Mouse (Mus musculus) mature B cell (primary cell): ENCODE results near the gene Fam228b.
"Not testable (repeated sequence)": the region's sequence is repeated elsewhere in the genome, so short reads cannot be mapped to it uniquely, and the experiment has no call there.

Experiments used
- in situ Hi-C: fragments of 300-500 bp; cut with MboI; formaldehyde crosslinking; loops from 2 replicates; pipeline ENCODE4 v1.14.3; 2019

Fam228b gene

DNA sequence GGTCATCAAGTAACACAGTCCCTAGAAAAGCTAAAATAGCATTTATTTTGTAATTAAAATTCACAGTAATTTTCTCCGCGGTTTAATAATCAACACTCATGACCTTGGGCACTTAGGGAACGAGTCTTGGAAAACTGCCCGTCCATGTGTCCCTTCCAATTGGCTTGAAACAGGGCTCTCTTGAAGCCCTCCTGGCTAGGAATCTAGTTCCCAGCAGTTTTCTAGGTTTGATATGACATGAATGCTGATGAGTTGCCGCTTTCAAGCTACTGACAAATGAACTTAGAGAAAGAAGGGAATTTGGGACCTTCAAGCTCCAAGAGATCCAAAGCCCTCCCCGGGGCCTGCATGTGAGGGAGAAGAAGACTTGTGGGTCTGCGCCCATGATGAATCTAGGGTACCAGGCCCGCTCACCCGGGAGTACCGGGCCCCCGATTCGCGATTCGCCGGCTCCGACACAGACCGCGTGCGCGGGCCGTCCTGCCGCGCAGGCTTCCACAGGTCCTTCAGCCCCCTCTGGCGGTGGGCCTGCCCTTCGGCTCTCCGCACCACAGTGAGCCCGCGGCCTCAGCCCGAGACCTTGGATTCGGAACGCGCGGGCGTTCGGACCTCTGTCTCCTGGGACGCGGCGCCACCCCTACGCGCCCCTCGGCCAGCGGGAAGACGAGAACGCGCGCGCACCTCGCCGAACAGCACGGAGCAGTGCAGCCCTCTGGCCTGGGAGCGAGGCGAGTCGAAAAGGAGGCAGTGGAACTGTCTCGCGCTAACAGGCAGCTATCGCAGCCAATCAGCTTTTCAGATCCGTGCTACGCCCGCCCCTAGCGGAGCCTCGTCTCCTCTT, at the start of gene Fam228b, which contains the start of gene Pfn4:
Gene Fam228b, minus strand, starts transcription at position 776 of the 841 bp plus-strand sequence.
Gene Pfn4, plus strand, starts transcription at position 531 of the 841 bp plus-strand sequence.
- in situ Hi-C loops, result no loop called here

- in situ Hi-C loops, result no loop called here
Measured at GRCm38 (mm10) chr12:4817361-4818101, 48.5 kb upstream of the Fam228b start, which contains the start of gene Sf3b6. Gene Sf3b6 (plus strand): TSS chr12:4817544.

DNA sequence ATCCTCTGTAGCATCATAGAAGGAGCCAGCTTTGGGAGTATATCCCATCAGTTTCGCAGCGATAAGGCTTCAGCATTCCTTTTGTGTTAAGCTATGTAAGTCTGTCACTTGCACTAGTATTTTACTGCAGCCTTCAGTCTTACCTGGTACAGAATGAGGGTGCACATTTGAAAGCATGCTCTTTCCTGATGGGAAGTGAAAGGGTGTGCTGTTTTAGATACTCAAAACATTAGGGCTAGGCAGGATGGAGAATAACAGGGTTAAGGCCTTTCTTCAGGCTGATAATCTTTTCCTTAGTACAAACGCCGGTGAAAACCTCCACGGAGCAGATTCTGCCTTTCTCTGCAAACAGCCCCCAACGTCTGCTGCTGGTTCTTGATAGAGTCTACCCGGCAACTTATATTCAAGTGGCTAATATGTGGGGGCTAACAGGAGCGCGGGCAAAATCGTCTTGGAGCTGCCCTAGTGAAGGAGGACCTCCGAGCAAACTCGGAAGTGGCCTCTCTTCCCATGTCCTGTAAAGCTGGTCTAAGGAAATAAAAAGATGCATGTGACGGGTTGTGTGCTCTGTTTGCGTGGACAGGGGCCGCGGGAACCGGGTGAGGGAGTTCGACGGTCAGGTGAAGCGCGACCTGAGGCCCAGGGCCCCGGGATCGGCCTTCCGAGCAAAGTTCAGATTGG, 47.8 kb upstream of the Fam228b start:
- in situ Hi-C loops, result no loop called here

GRCm38 (mm10) chr12:4813636-4814035, 44.6 kb upstream of the Fam228b start:
- in situ Hi-C loops, result no loop called here

GRCm38 (mm10) chr12:4811705-4812104, 42.6 kb upstream of the Fam228b start:
- in situ Hi-C loops, result no loop called here

DNA sequence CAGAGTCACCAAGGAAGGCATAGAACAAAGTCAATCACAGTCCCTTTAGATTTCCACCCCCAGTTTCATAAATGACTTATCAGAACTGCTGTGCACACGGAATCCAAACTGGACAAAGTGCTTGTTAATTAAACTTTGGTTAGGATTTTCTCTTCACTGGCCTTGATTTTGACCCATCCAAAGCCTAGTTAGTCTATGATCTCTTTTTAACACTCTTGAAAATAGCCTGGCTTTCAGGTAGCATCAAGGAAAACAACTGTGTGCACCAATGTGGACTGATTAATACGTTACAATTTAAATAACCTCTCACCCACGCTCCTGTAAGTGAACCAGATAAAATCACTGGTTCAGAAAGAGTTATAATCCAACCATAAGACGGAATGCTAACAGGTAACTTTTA, 42.0 kb upstream of the Fam228b start:
- in situ Hi-C loops, result no loop called here

- in situ Hi-C loops, result not testable (repeated sequence)
Measured at GRCm38 (mm10) chr12:4797471-4797870, 28.4 kb upstream of the Fam228b start.

GRCm38 (mm10) chr12:4793718-4794117, 24.7 kb upstream of the Fam228b start:
- in situ Hi-C loops, result no loop called here

DNA sequence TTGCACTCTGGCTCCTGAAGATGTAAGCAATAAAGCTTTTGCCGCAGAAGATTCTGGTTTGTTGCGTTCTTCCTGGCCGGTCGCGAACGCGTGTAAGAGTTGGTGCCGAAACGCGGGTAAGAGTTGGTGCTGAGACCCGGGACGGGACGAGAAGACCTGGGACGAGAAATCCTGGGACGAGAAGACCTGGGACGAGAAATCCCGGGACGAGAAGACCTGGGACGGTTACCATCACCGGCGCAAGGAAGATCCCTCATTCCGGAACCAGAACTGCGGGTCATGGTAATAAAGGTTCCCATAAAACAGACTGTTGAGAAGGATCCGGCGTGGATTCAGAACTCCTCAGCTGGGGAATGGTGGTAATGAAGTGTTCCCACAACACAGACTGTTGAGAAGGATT, 19.1 kb upstream of the Fam228b start:
- in situ Hi-C loops, result not testable (repeated sequence)

GRCm38 (mm10) chr12:4784466-4784865, 15.4 kb upstream of the Fam228b start:
- in situ Hi-C loops, result no loop called here

DNA sequence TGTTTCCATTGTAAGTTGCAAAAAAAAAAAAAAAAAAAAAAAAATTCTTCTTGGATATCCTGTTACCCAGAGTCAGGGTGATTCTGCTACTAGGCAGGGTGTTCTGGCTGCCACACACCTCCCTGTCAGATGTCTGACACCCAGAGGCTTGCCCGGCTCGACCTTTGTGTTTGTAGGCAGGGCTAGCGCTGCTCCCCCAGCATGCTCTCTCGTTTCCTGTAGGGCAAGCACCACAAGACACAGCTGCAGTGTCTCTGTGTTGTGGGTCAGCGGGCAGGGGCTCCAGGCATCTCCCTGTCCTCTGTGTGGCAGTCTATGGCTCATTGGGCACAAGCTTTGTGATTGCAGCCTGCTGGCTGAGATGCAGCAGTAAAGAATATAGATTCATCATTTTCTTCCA, 14.5 kb upstream of the Fam228b start:
- in situ Hi-C loops, result no loop called here

DNA sequence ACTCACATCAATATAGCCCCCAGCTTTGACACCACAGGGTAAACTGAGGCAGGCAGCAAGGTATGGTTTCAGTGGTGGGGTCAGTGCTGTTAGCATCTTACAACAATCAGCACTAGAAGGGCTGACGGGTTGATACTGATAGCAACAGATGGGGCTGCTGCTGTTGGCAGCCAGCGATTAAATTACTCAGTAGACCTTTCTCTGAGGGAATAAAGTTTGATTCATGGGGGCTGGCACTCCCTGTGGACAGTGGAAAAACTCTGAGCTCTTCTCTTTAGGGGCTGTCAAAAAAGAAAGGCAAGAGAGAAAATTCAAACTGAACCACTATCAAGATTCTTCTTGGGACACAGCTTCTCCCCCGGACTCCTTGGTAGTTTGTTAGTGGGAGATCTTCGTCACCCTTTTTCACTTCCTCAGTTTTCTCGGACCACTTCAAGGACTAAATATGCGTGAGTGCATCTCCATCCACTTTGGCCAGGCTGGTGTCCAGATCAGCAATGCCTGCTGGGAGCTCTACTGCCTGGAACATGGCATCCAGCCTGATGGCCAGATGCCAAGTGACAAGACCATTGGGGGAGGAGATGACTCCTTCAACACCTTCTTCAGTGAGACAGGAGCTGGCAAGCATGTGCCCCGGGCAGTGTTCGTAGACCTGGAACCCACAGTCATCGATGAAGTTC, 12.8 kb upstream of the Fam228b start:
- in situ Hi-C loops, result not testable (repeated sequence)

DNA sequence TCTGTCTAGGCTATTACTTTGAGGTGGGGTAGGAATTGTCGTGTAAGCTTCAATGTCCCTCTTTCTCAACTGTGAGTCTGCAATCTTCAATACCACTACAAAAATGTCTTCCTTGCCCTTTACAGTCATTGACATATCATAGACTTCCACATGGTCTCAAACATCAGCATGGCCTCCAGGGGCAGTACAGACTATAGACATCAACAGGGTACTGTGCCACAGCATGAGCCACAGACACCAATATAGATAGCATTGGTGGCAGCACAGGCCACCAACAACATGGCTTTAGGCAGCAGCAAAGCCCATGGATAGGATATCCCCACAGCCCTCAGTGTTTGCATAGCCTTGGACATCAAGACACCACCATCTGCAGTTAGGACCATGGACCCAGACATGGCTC, 12.2 kb upstream of the Fam228b start:
- in situ Hi-C loops, result no loop called here

GRCm38 (mm10) chr12:4780245-4780644, 11.2 kb upstream of the Fam228b start:
- in situ Hi-C loops, result no loop called here

- in situ Hi-C loops, result no loop called here
Measured at GRCm38 (mm10) chr12:4777734-4778133, 8.7 kb upstream of the Fam228b start.

DNA sequence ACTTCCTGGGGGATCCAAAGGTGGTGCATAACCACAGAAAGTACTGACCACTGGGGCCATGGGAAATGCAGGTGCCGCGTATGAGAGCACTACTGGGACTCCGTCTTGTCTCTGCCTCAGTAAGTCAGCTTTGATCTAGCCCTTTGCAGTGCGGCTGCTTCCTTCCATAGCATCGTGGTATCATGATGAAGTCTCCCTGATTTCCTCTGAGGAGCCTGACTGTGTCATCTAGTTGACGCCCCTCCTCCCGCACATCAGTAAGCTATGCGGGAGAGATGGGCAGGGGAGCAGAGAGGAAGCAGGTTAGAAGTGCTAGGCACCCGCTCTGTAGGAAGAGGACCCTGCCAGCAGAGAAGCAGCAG, 6.5 kb upstream of the Fam228b start:
- in situ Hi-C loops, result no loop called here

DNA sequence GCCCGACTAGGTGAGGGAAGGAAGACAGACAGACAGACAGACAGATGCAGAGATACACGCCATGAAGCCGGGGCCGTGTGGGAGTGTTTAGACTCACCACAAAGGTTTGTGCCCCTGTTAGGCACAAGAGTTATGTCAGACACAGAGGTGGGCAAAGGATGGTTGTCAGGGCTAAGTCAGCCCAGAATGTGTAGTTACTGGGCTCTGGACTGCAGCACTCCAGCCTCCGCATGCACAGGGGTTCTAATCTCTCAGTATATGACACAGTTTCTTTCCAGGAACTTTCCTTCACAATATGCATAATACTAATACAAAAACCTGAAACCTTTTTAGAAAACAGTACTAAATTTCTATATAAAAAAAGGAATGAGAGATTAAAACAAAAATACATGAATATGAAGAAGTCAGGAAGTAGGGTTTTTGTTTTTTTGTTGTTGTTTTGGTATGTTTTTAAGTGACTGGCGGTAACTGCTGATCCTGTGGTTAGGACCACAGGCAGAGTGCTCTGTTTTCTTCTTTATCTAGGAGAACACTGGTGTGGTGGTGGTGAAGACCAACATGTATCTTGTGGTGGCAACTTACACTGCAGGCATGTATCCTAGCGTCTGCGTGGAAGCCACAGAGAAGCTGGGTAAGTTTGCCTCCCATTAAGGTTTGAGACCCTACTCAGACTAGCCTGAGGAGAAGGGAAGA, 6.0 kb upstream of the Fam228b start:
- in situ Hi-C loops, result no loop called here

GRCm38 (mm10) chr12:4769333-4769723, 261 bp upstream of the Fam228b start:
- in situ Hi-C loops, result no loop called here

DNA sequence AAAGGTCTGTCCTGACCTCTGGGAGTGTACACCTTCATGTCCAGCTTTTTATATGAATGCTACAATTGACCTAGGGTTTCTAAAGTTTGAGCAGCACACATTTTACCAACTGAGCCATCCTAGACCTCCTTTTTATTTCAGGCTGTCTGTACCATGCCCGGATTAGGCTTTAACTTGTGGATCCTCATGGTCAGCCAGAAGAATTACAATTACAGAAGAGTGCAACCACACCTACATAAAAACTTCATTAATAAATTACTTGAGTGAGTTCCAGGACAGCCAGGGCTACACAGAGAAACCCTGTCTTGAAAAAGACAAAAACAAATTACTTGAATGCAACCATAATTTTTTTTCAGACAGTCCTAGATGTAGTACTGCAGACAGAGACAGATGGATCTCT, 12.0 kb downstream of the Fam228b start:
- in situ Hi-C loops, result no loop called here

DNA sequence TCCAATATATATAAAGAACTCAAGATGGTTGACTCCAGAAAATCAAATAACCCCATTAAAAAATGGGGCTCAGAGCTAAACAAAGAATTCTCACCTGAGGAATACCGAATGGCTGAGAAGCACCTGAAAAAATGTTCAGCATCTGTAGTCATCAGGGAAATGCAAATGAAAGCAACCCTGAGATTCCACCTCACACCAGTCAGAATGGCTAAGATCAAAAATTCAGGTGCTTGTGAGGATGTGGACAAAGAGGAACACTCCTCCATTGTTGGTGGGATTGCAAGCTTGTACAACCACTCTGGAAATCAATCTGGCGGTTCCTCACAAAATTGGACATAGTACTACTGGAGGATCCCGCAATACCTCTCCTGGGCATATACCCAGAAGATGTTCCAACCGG, 14.6 kb downstream of the Fam228b start:
- in situ Hi-C loops, result not testable (repeated sequence)

- in situ Hi-C loops, result no loop called here
Measured at GRCm38 (mm10) chr12:4744486-4744885, 24.6 kb downstream of the Fam228b start.
